Mouse (Mus musculus) left cerebral cortex, adult 9 months (tissue): ENCODE results near the gene Btbd9.

Experiments
- DNase-seq, 2 experiments: peaks; one replicate each; pipeline ENCODE4 v3.0.0; 2022; ENCODE audit warnings: low spot score in 2 of 2

Gene Btbd9

DNA sequence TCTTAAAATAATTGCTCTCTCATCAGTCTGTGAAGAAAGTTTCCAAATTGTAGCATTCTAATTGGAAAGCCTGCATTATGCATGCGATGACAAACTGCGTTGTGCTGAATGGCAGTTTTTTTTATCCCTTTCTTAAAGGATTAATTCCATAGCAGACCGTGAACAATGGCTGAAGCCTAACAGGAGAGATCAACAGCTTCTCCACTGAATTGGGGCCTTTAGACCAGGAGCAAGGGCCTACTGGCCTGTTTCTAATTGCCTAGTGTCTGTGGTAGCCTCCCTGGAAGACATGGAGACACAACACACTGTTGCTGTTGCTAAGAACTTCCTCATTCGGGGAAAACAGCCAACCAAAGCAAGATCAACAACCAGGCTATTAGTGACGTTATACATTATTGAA, 296.6 kb downstream of the Btbd9 start:
- DNase-seq = no peak

- DNase-seq = peak in 1 of 2 experiments; percentile 42
Observed at GRCm38 (mm10) chr17:30278596-30279378, 297.5 kb downstream of the Btbd9 start.

GRCm38 (mm10) chr17:30276477-30276876, 299.8 kb downstream of the Btbd9 start:
- DNase-seq = no peak

- peak in 1 of 2 experiments; percentile 44 for DNase-seq
Observed at GRCm38 (mm10) chr17:30272769-30273168, 303.5 kb downstream of the Btbd9 start.

- peak in 1 of 2 experiments; percentile 56 for DNase-seq
Observed at GRCm38 (mm10) chr17:30269136-30270063, 306.9 kb downstream of the Btbd9 start.

DNA sequence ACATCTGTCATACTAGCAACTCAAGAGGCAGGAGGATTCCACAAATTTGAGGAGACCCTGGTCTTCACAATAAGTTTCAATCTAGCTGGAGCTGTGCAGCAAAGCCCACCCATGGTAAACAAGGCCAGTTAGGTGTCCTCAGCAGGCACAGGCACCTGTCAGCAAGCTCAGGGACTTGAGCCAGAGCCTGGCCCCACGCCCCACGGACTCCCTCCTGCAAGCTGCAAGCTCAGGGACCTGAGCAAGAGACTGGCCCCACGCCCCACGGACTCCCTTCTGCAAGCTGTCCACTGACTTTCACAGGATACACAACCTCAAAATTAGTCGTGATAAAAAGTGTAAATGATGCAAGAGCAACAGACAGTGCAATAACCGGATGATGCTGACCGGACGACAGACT, 307.8 kb downstream of the Btbd9 start:
- DNase-seq = no peak

DNA sequence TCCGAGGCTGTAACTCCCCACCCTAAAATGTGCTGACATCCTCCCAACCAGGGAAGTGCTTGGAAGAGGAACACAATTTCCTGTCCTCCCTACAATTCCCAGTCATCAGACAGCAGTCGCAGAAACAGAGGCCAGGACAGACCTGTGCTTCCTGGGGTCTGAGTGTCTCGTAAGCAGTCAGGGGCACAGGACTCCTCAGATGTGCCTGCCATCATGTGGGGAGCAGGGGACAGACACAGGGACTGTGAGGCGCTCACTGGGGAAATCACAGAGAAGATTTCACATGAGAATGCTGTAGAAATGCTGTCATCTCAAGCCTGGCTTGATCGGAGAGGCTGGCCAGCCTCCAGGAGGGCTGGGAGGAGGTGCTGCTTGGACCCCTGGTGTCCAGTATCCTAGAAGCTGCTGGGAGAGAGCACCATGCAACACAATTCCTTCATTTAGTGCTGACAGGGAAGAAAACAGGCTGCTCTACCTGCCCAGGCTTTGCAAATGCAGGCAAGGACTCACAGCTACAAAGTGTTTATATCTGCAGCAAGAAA, 308.8 kb downstream of the Btbd9 start:
- DNase-seq = no peak

- DNase-seq = no peak
Observed at GRCm38 (mm10) chr17:30263535-30263934, 312.8 kb downstream of the Btbd9 start.

GRCm38 (mm10) chr17:30262943-30263342, 313.3 kb downstream of the Btbd9 start:
- DNase-seq = no peak

DNA sequence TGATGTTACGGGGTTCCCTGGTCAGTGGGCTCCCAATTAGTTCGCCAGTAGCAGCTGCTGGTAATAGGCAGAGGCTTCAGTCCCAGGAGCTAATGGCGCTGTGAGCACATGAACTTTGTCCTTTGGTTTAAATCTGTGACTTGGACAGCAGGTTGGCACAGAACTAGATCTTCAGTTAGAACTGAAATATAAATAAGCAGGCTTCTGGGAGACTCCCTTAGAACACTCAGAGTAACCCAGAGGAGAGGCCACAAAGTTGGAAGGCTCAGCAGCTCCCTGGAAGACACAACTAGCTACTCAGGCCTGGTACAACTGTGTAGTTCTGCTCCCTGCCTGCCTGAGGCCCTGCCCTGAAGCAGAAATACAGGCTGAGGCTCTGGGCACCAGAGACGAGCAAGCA, 313.8 kb downstream of the Btbd9 start:
- DNase-seq = no peak

DNA sequence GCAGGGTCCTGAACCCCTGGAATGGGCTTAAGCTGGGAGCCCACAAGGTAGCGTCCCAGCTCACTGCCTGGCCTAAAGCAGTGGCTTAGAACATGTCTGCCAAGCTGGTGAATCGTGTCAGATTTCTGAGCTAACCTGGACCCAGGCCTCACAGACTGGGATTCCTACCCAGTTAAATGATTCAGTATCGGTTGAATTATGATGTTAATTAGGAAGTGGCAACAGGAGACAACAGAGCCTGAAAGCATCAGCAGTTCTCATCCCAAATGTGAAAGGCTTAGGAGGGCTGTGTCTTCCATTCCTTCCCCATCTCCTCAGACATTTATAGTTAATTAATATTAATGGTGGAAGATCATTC, 314.3 kb downstream of the Btbd9 start:
- DNase-seq = no peak

- no peak for DNase-seq
Observed at GRCm38 (mm10) chr17:30261307-30261982, 314.8 kb downstream of the Btbd9 start.

DNA sequence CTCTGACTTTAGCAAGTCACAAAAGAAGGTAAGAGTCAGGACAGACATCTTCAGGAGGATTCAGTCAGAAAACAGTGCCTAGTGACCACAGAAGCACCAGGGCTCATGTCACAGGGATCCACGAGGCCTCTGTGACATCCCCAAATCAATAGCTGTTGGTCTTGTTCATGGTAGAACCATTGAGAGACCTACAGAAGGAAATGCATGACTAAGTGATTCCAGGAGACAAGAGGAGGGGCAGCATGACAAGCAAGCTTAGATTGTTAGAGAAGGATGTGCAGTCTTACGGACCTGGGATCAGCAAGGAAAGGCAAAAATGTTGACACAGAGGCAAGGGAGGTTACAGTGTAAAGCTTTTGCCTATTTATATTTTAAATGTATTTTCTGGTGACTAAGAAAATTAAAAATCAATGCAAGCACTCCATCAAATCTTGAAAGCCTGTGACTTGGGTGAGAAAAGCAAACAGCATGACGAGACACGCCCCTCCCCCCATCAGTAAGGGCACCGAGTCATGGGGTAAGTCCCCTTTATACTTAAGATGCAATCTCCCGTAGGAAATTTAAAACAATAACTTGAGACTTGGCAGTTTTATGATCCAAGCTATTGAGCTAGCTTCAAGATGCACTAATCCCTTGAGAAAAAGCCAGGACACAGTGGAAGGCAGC, 315.5 kb downstream of the Btbd9 start:
- no peak for DNase-seq

DNA sequence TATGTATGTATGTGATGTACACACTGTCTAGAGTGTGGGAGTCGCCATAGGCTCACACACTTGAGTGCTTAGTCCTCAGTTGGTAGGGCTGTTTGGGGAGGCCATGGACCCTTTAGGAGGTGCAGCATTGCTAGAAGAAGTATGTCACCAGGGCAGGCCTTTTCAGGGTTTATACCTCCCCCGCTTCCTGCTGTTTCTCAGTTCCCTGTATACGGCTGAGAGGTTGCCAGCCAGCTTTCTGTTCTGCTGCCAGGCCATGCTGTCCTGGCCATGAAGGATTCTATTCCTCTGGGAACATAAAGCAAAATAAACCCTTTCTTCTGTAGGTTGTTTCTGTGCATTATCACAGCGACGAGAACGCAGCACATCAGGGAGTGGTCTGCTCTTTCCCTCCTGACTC, 316.4 kb downstream of the Btbd9 start:
- DNase-seq = no peak

GRCm38 (mm10) chr17:30258480-30258879, 317.8 kb downstream of the Btbd9 start:
- no peak for DNase-seq

- DNase-seq = no peak
Observed at GRCm38 (mm10) chr17:30255928-30256560, 320.2 kb downstream of the Btbd9 start.

DNA sequence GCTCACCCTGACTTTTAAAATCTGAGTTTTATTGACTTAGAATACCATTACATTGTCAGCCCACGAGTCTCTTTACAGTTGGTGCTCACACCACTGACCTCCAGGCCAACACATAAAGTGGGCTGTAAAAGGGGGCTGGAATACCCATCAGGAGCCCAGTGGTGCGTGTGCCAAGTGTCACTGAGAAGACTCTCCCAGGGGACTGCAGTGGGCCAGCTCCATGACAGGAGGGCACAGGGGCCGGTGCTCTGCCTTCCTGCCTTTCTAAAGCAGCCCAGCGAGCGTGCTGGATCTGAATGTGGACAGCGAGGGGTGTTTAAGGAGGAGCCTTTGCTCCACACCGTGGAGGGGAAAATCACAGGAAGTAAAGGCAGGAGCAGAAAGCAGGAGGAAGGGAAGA, 322.4 kb downstream of the Btbd9 start:
- DNase-seq = no peak

- no peak for DNase-seq
Observed at GRCm38 (mm10) chr17:30253028-30253427, 323.3 kb downstream of the Btbd9 start.

DNA sequence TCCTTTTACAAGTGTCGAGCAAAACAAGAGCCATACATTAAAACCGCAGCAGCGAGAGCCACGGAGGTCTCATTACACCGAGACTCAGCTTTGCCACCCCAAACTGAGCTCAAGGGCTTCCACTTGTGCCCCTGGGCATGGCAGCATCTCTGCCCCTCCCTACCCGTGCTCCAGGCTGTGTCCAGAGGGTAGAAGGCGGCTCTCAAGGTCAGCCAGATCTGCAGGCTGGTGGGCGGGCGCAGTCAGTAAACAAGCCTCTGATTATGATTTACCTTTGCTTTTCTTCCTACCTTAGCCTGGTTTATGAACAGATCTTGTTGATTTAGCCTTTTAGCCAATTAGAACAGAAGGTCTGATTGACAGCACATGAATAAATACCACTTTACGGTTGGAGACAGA, 331.0 kb downstream of the Btbd9 start:
- no peak for DNase-seq

GRCm38 (mm10) chr17:30244651-30245307, 331.5 kb downstream of the Btbd9 start:
- DNase-seq = no peak
